Mouse (Mus musculus) macrophage (primary cell): ENCODE measurements around the gene Rufy1. TPM values are rescaled to one million over a fixed set of nuclear protein-coding genes. Genes with fewer than 3 reads are reported as not detected.

Experiments used
- H3K27ac ChIP-seq: fragments of 350-480 bp; formaldehyde crosslinking; 2 replicates; pipeline ENCODE4 v1.9.0; 2021
- H3K36me3 ChIP-seq: fragments of 350-480 bp; formaldehyde crosslinking; 2 replicates; pipeline ENCODE4 v1.9.0; 2021; ENCODE audit errors: inconsistent target
- H3K4me3 ChIP-seq: fragments of 350-480 bp; formaldehyde crosslinking; 2 replicates; pipeline ENCODE4 v1.9.0; 2021; ENCODE audit errors: inconsistent target
- H3K79me2 ChIP-seq: fragments of 350-480 bp; formaldehyde crosslinking; 2 replicates; pipeline ENCODE4 v1.9.0; 2021; ENCODE audit errors: inconsistent target
- WGBS: methylation state at CpG from one replicate; pipeline ENCODE4 v1.1.7; 2026; ENCODE audit warnings: inconsistent platforms; ENCODE audit not compliant: missing documents; 5-methylcytosine and 5-hydroxymethylcytosine counted together
- polyA plus RNA-seq: library from polyadenylated mRNA; stranded (reverse); fragments of 250-400 nt; gene quantifications from 3 replicates; pipeline ENCODE4 v1.2.4, GENCODE M21; 2018; ENCODE audit warnings: inconsistent platforms

The Rufy1 gene
- polyA plus RNA-seq, 1 experiment from 2014 or later = 75.9 TPM

DNA sequence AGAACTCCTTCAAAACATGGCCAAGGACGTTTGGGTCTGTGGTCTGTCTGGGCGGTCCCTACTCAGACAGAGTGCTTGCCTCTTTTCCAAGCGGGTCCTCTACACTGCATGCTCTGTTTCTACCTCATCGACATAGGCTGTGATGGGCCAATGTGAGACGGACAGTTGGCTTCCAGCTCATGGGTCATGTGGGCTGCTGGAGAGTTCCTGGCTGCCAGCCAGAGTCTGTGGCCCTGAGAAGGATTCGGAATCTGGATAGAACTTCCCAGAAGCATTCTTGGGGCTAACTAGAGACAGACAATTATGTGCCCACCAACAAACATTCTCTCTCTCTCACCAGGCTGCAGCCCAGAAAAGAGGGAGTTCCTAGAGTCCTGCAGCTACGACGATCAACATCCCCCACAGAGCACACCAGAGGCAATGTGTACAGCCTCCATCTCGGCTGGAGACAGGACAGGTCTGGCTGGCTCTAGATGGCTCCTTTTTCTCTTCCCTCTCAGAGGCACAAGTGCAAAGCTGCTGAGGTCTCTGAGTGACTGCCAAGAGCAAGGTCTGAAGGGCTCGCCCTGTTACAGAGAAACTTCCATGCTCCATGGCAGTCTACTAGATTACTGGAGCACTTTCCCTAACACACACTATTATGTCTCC is 27.4 kb downstream of the Rufy1 start:
- 92% methylated on average over 10 of the region's 10 CpGs for WGBS
- peaks cover 85% of the 10 kb centered on the region for H3K36me3 ChIP-seq
- no peaks in the 10 kb centered on the region for H3K79me2 ChIP-seq
- H3K27ac ChIP-seq = no peak overlapping the region
- H3K4me3 ChIP-seq = no peak overlapping the region

DNA sequence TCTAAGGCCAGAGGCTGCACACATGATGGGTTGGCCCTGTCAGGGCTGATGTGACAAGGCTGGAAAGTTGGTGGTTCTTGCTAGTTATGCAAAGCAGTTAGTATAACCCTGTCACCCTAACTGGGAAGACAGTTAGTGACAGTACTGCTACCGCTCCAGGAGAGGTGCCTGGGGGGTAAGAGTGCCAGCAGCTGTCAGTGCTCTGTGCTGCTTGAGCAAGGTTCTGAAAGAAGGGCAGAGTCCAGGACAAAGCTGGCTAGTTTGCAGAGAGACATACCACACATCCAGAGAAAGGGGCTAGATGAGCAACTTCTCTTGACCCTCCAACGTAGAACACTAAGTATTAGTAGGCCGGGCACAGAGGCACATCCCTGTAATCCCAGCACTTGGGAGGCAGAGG is 28.4 kb downstream of the Rufy1 start:
- peaks cover 94% of the 10 kb centered on the region for H3K36me3 ChIP-seq
- no peak overlapping the region for H3K4me3 ChIP-seq
- no peak overlapping the region for H3K27ac ChIP-seq

DNA sequence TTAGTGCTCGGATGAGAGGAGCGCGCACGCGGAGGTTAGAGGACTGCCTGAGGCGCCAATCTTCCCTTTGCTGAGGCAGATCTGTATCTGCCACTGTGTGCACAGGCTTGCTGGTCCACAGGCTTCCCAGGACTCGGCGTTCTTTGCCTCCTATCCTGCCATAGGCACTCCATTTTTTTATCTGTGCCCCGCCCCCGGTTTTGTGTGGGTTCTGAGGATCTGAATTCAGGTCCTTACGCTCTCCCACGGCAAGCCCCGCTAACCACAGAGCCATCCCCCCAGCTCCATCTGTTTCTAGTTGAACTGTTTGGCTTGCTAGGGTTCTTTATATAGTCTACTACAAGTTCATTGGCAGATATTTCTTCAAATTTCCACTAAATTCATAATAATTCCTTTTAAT is 32.1 kb downstream of the Rufy1 start:
- no peak overlapping the region for H3K27ac ChIP-seq
- H3K36me3 ChIP-seq = peaks cover 86% of the 10 kb centered on the region
- 93% methylated on average over 7 of the region's 13 CpGs for WGBS
- no peaks in the 10 kb centered on the region for H3K79me2 ChIP-seq
- no peak overlapping the region for H3K4me3 ChIP-seq

More for the DNA sequence above, 28.4 kb downstream of the Rufy1 start:
- 100% methylated on average over 3 of the region's 3 CpGs for WGBS
- H3K79me2 ChIP-seq = no peaks in the 10 kb centered on the region

DNA sequence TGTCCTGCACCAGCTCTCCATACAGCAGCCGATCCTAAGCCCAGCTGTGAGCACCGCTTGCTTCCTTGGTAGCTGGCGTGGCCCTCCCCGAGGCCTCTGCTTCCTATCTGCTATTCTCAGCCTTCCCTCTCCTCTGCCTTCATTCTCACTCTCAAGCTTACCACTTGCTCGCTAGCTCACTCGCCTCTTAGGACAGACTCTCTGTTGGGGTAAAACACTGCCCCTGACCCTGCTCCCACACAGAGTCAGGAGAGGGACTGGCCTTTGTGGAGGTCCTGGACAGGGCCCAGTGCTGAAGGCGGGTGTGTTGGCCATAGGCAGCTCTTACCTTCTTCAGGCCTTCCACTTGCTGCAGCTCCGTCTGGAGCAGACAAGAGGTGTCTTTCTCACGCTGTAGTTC is 33.6 kb downstream of the Rufy1 start:
- H3K27ac ChIP-seq = no peak overlapping the region
- H3K79me2 ChIP-seq = no peaks in the 10 kb centered on the region
- H3K36me3 ChIP-seq = peaks cover 86% of the 10 kb centered on the region
- no peak overlapping the region for H3K4me3 ChIP-seq
- WGBS = 96% methylated on average over 9 of the region's 9 CpGs

DNA sequence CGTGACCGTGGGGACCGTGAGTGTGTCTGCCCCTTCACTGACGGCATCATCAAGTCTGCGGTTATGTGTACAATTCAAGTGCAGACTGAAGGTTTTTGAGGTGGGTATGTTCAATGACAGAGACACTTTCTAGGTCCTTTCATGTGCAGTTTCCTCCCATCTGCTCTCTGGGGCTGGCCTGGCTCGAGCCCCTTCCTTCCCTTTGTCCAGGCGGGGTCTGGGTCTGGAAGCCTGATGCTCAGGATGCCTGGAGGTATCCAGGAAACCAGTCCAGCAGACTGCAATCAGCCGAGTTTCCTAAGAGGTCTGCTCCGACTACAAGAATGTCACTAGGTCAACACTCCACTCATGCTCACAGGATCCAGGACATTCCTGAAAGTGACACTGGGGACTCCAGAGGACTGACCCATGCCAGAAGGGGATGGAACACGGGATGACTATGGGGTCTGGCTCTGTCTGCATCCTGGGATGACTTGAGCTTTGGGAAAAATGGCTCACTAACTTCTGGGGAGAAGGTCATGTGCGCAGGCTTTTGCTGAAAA is 34.1 kb downstream of the Rufy1 start:
- 92% methylated on average over 11 of the region's 11 CpGs for WGBS
- Histone ChIP-seq H3K4me3 (no peak overlapping the region), H3K27ac (no peak overlapping the region), H3K36me3 (peaks cover 86% of the 10 kb centered on the region), H3K79me2 (no peaks in the 10 kb centered on the region)

DNA sequence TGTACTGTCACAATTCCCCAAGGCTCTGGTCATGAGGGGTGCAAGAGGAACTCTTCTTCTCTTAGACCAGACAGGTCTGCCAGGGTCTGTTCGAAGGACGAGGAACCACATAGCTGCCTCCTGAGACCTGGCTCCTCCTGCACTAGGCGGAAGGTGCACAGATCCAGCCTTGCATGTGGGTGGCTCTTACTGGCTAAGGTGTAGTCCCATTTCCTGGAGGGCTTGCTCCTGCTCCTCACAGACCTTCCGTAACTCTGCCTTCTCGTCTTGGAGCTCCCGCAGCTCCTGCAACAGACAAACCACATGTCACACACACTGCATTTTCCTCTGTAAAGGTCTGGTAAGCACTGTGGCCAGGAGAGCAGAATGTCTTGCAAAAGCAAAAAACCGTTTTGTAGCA is 36.2 kb downstream of the Rufy1 start:
- no peak overlapping the region for H3K4me3 ChIP-seq
- H3K27ac ChIP-seq = no peak overlapping the region
- no peaks in the 10 kb centered on the region for H3K79me2 ChIP-seq
- 91% methylated on average over 7 of the region's 7 CpGs for WGBS
- peaks cover 83% of the 10 kb centered on the region for H3K36me3 ChIP-seq

DNA sequence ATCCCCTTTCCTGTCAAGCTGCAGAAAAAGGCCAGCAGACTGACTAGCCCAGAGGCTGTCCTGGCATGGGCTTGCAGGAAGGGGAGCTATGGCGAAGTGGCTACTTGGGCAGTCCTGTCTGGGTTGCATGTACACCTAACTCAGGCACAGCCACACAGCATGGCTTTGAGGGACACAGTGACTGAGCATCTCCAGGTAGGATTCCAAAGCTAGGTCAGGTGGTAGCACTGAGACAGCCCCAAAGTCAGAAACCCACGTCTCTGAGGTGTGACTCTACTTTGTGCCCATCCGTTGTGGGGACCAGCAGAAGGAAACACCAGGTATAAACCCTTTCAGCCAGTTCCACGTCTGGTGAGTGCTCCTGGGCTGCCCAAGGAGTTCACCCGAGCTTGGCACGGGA is 37.6 kb downstream of the Rufy1 start:
- Histone ChIP-seq H3K79me2 (no peaks in the 10 kb centered on the region), H3K4me3 (no peak overlapping the region), H3K36me3 (peaks cover 78% of the 10 kb centered on the region), H3K27ac (no peak overlapping the region)
- WGBS = 95% methylated on average over 6 of the region's 6 CpGs

DNA sequence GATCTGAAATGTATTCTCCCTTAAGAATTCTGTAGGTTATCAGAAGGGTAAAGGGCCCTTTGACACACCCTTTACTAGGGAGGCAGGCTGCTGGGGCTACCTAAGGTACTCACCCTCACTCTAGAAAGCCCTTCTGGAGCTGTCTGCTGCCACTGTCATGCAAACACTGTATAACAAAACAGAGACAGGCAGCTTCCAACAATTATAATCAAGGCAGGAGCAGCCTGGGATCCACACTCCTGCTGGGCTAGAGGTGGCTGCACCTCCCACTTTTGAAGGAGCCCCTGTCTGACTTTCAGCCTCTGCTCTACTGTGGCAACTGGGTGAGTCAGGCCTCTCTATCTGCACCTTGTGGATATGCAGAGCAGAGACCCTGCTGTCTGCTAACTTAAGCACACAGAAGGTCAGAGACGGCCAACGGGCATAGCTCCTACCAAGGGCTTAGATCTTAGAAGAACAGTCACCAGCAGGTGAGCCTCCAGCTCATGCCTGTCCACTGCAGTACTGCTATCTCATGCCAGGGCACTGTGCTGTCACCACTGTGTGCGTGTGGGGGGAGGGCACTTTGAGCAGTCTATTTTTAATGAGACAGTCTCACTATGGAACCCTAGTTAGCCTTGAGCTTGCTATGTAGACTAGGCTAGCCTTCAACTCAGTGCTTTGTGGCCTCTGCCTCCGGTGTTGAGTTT is 39.5 kb downstream of the Rufy1 start:
- H3K4me3 ChIP-seq = no peak overlapping the region
- peaks cover 69% of the 10 kb centered on the region for H3K36me3 ChIP-seq
- no peaks in the 10 kb centered on the region for H3K79me2 ChIP-seq
- H3K27ac ChIP-seq = no peak overlapping the region
- WGBS = 98% methylated on average over 4 of the region's 4 CpGs

DNA sequence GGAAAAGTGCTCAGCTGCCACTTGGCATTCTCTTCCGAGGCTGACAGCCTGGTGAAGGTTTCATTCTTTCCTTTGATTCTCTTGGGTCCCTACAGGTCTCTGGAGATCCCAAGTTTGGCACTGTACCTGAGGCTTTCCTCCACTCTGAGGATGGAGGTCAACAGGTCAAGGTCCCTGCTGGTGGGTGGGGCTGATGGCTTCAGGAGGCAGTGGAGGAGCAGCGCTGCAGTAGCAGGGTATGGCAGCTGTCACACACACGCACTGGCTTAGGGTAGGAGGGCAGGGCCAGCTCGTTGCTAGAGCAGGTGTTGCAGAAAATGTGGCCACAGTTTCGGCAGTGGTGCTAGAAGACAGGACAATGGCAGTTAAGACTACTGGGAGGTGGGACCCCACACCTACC is 41.3 kb downstream of the Rufy1 start:
- H3K27ac ChIP-seq = no peak overlapping the region
- 76% methylated on average over 5 of the region's 5 CpGs for WGBS
- H3K4me3 ChIP-seq = no peak overlapping the region
- H3K36me3 ChIP-seq = peaks cover 77% of the 10 kb centered on the region
- H3K79me2 ChIP-seq = peaks cover 2% of the 10 kb centered on the region; the same call in 1 of the 2 replicates

DNA sequence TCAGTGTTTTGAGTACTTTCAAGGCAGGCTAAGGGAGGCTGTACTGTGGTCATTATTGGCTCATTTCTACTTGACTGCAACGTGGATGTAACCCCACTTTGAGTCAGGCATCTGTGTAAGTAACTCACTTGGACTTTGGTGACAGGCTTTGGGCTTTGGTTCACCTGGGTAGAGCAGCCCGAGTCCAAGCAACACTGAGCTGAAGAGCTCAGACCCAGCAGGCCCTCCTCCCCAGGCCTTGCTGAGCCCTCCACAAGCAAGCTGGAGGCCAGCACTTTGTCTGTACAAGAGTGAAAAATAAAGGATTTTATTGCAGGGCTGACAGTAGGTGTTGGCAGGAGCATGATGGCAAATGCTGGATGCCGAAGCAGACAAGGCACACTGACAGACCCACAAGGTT is 41.9 kb downstream of the Rufy1 start:
- Histone ChIP-seq H3K4me3 (no peak overlapping the region), H3K27ac (no peak overlapping the region), H3K36me3 (peaks cover 77% of the 10 kb centered on the region), H3K79me2 (peaks cover 8% of the 10 kb centered on the region; the same call in 1 of the 2 replicates)
- WGBS = 82% methylated on average over 3 of the region's 3 CpGs

DNA sequence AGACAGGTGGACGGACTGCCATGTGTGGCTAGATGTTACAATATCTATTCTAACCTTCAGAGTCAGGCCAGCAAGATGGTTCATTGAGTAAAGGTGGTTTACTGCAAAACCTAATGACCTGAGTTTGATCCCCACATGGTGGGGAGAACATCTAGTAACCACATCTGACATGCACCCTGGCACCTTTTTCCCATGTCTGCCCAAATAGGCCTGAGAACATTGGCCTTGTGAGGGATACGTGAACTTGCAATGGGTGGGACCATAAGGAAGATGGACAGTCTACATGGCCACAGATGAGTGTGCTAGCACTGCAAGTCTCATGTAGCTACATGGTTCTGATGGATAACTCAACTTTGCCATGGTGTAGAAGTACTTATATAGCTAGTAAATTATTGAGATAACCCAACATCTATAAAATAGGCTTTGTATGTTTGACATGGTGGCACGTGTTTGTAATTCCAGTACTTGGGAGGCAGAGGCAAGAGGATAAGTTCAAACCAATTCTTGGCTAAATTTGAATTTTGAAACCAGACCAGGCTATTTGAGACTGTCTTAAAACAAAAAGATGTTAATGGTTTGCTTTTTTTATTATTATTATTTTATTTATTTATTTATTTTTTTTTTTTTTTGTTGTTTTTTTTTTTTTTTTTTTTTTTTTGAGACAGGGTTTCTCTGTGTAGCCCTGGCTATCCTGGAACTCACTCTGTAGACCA is 42.6 kb downstream of the Rufy1 start:
- peaks cover 15% of the 10 kb centered on the region for H3K79me2 ChIP-seq
- no peak overlapping the region for H3K4me3 ChIP-seq
- 96% methylated on average over 2 of the region's 3 CpGs for WGBS
- H3K27ac ChIP-seq = no peak overlapping the region
- peaks cover 77% of the 10 kb centered on the region for H3K36me3 ChIP-seq

DNA sequence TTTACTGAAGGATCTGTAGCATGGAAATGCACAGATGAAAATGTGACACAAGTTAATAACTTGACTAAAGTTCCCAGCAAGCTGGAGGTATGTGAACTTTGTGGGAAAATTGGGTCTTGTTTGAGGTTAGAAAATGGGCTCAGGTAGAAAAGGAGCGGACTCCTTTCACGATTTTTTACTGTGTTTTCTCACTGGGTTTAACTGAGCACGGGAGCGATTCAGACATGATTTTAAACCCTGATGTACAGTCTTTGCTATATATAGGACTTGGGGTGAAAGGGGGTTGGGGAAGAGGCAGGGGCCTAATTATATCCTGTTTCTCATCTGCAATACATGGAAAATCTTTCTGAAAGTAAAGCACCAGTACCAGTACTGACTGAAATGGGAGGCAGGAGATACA is 43.2 kb downstream of the Rufy1 start:
- H3K79me2 ChIP-seq = peaks cover 22% of the 10 kb centered on the region
- no peak overlapping the region for H3K4me3 ChIP-seq
- H3K27ac ChIP-seq = no peak overlapping the region
- peaks cover 77% of the 10 kb centered on the region for H3K36me3 ChIP-seq
- WGBS = 96% methylated on average over 4 of the region's 4 CpGs

DNA sequence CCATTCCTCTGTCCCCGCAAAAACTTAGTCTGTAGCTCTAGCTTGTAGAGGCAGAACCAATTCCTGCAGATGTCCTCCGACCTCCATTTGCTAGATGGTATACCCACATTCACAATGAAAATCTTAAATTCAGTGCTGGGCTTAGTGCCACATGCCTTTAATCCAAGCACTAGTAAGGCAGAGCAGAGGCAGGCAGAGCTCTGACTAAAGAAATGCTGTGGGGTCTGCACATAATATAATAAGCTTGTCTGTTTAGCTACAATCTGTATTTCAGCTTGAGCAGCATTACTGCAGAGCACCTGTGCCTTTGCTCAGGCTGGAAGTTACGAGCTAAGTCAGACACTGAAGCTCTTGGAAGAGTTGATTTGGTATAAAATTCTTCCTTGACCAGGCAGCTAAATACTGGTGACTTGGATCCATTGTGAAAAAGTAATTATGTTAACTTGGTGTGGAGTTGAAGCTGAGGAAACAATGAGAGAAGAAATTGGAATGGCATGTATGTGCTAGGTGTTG is 43.7 kb downstream of the Rufy1 start:
- Histone ChIP-seq H3K4me3 (no peak overlapping the region), H3K36me3 (peaks cover 77% of the 10 kb centered on the region), H3K27ac (no peak overlapping the region), H3K79me2 (peaks cover 26% of the 10 kb centered on the region)
- 100% methylated on average over 3 of the region's 3 CpGs for WGBS

DNA sequence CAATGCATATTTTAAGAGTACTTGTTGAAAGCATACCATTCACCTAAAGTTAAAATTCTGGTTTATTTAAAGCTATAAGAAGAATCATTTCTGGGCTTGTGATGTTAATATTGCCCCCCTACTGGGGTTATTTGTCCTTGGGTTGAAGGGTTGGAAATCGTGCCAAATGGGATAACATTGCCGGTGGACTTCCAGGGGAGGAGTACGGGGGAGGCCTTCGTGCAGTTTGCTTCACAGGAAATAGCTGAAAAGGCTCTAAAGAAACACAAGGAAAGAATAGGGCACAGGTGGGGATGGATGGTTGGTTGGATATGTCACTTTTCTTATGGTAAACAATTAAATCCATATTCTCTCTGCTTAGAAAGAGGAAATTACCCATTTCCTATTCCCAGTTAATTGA is 49.6 kb downstream of the Rufy1 start:
- WGBS = 40% methylated on average over 4 of the region's 4 CpGs
- peaks cover 56% of the 10 kb centered on the region for H3K36me3 ChIP-seq

More for the DNA sequence above, 49.6 kb downstream of the Rufy1 start:
- Histone ChIP-seq H3K27ac (no peak overlapping the region), H3K79me2 (peaks cover 65% of the 10 kb centered on the region), H3K4me3 (no peak overlapping the region)
